Mouse (Mus musculus) gastrocnemius, postnatal 4 days (tissue): ENCODE data around the gene Tulp3. TPM values are rescaled to one million over a fixed set of nuclear protein-coding genes. Genes with fewer than 3 reads are reported as not detected.
"Not testable (repeated sequence)": the region's sequence is repeated elsewhere in the genome, so short reads cannot be mapped to it uniquely, and the experiment has no call there.

Experiments used
- DNase-seq, 2 experiments: peaks; one replicate each; pipeline ENCODE4 v3.0.0; 2021 to 2022; ENCODE audit warnings: low spot score in 2 of 2, mixed read lengths in 2 of 2
- long read RNA-seq, 2 experiments: library from polyadenylated mRNA; stranded (forward); transcript quantifications; one replicate each; pipeline ENCODE4 v2.0.0; 2021
- total RNA-seq, 2 experiments: library from RNA; stranded (reverse); gene quantifications; 2 replicates each; pipeline ENCODE4 v1.2.3; 2021

The Tulp3 gene
- 10 to 100 TPM; 19.9 to 21.6 TPM for total RNA-seq
- long read RNA-seq, experiment 1, partial matches to known transcripts: 0 of 3 reads
- long read RNA-seq, experiment 1, other reads (novel, unspliced or antisense): 2 of 3 reads
- long read RNA-seq, experiment 2, partial matches to known transcripts: 0 of 9 reads
- long read RNA-seq, experiment 2, other reads (novel, unspliced or antisense): 4 of 9 reads

DNA sequence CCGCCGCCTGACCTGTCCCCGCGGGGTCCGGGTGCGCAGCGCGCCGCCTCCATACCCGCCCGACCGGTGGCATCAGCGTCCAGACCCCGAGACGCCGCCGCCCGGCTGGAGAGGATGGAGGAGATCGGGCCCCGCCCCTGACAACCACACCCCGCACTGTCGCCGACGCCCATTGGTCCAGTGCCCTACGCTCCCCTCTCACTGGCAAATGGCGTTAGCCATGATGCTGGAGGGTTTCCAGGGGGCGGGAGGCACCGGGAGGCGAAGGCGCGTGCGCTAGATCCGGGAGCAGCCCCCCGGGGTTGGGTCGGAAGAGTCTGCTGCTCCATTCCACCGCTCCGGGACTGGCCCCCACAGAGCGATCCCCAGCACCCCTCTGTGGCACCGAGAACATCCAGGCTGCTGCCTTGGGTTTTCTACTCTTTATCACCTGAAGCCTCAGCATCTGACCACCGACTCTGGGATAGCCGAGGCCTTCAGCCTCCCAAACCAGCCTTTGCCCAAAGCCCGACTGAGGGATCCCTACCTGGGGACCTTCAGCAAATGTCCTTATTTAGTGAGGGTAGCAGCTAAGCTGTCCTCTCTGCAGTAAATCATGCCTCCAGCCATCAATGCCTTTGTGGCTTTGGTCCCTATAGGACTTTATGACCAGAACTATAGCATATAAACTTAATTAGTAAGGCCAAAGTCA, at the start of gene Tulp3:
TSS of gene Tulp3 (minus strand) at position 126 of the 691 bp plus-strand sequence.
- peak; percentile 97 to 98 for DNase-seq

- DNase-seq: no peak
Measured at GRCm38 (mm10) chr6:128404708-128405107, 49.1 kb upstream of the Tulp3 start.

DNA sequence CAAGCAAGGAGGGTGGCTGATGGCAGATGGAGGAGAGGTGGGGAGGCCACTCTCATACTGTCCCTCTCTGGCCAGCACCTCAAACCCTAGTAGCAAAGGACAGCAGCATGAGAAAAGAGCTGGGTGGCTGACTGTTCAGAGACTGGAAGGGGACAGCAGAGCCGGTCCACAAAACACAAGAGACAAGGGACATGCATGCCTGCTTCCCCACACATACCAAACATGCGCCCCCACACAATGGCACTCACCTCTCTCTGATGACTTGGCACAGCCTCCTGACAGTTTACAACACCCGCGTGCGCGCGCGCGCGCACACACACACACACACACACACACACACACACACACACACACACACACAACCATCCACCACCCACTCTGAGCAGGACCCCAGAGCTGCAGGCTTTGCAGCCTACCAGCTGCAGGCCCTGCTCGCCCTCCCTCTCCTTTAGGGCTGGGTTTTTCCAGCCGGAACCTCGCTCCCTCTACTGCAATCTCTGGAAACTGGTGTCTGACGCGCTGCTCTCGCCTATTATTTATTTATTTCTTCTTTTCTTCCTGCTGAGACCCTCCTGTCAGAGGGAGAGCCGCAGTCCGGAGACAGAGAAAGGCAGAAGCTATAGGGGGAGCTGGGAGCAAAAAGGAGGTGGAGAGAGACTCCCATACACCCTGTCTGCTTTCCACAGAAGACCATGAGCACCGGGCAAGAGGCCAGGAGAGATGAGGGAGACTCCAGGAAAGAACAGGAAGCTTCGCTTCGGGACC, 44.0 kb upstream of the Tulp3 start:
- DNase-seq: peak in 1 of 2 experiments; percentile 48

- no peak for DNase-seq
Measured at GRCm38 (mm10) chr6:128398996-128399395, 43.3 kb upstream of the Tulp3 start, which contains the start of gene Nrip2. Gene Nrip2 (plus strand): TSS chr6:128399296.

- no peak for DNase-seq
Measured at GRCm38 (mm10) chr6:128397574-128398261, 42.1 kb upstream of the Tulp3 start.

GRCm38 (mm10) chr6:128390683-128391082, 35.0 kb upstream of the Tulp3 start:
- no peak for DNase-seq

GRCm38 (mm10) chr6:128389185-128389584, 33.5 kb upstream of the Tulp3 start:
- no peak for DNase-seq

DNA sequence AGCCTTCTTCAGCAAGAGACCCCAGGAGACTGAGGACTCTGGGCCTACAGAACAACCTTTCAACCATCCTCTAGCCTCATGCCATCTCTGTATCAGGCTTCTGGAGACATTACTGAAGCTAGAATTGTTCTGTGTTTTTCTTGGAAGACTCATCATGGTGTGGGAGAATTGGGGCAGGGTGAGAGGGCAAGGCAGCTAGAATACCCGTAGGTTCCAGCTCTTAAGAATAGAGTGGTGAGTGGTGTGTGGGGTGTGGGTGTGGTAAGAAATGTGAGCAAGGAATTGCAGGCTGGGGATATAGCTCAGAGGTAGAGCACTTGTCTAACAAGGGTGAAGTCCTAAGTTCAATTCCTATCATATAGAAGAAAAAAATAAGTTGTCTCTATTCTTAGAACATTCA, 29.4 kb upstream of the Tulp3 start:
- DNase-seq: no peak

GRCm38 (mm10) chr6:128383752-128384151, 28.1 kb upstream of the Tulp3 start:
- no peak for DNase-seq

DNA sequence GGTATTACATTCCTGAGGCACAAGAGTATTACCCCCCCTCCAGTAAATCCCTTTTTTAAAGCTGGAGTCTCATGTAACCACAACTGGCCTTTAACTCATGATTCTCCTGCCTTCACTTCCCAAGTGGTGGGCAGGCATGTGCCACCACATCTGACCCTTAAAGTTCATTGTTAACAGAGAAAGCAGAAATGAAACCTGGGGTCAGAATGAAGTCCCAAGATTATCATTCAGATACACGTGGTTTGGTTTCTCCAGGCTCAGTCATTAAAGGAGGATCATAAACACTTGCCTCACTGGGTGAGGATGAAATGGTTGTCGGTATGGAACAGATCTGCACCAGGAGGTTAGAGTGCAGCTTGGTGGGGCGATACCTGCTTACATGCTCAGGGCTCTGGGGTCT, 25.6 kb upstream of the Tulp3 start:
- no peak for DNase-seq

GRCm38 (mm10) chr6:128380594-128381167, 25.0 kb upstream of the Tulp3 start:
- DNase-seq: not testable (repeated sequence)

DNA sequence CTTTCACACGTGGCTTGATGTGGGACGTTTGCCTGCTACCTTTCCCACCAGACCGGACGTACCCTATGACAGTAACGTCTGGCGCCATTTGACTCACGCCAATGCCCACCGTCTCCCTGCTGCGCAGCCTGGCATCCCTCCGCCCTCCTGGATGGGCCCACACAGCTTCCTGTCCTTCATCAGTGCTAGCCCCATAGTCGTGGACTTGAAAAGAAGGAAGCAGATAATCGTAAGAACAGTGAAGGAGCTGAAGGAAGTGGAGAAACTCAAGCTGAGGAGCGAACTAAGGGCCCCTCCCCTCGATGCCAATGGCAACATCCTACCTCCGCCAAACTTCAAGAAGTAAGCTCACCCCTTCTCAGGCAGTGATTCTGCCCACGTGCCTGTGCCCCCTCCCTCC, 24.0 kb upstream of the Tulp3 start:
- DNase-seq: no peak

GRCm38 (mm10) chr6:128376371-128377085, 20.9 kb upstream of the Tulp3 start:
- no peak for DNase-seq

GRCm38 (mm10) chr6:128375192-128375591, 19.5 kb upstream of the Tulp3 start, which contains the start of the genes Tex52 and Gm44596:
Gene Tex52 (plus strand): TSS chr6:128375456.
Gene Gm44596 (plus strand): TSS chr6:128375503.
- peak in 1 of 2 experiments; percentile 20 for DNase-seq

- no peak for DNase-seq
Measured at GRCm38 (mm10) chr6:128370040-128370439, 14.4 kb upstream of the Tulp3 start.

DNA sequence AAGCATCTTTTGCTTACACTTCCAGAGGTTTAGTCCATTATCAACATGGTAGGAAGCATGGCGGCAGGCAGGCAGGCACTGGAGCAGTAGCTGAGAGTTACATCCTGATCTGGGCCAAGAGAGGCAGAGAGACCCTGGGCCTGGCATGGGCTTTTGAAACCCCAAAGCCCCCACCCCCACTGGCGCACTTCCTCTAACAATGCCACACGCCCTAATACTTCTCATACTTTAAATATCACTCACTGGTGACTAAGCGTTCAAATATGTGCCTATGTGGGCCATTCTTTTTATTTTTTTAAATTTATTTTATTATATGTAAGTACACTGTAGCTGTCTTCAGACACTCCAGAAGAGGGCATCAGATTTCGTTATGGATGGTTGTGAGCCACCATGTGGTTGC, 10.8 kb upstream of the Tulp3 start:
- no peak for DNase-seq

DNA sequence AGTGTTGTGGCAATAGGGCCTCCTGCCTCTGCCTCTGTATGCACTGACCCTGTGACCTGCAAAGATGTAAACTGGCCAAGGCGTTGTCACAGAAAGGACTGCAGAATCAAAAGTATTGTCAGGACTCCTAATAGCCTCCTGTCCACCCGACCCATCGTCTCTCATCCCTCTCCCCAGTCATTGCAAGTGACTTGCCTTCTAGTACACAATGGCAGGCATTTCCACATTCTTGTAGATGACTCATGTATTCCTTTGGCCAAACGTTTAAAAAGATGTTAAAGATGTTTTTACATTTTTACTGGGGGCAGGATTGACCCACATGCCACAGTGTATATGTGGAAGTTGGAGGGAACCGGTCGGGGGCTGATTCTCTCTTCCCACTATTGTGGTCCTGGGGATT, 9.1 kb upstream of the Tulp3 start:
- no peak for DNase-seq

GRCm38 (mm10) chr6:128363007-128363825, 7.6 kb upstream of the Tulp3 start:
- no peak for DNase-seq

DNA sequence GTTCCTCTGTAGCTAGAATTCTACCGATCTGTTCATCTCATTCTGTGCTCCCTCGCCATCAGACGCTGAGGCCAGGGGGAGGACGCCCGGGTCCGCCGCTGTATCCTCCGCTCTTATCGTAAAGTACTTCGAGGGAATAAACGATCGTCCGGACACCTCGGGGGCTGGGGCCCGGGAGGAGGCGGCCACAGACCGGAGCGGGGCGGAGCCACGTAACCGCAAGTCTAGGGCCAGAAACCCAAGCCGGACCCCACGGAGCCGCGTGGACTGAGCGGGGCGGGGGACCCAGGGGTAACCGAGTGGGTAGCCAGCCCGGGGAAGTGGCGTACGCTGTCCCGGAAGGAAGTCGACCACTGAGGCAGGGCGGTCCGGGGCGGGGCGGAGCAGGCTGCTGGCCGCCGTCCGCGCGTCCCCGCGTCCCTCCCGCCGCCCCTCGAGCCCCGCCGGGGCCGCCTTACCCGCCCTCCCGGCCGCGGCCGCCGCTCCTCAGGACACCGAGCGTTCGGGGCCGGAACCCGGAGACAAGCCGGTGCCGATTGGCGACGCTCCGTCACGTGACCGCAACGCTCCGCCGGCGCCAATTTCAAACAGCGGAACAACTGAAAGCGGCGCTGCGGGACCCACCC, 6.8 kb upstream of the Tulp3 start, which contains the start of the genes Rhno1 and Foxm1:
TSS of gene Rhno1 (minus strand) at position 531 of the 626 bp plus-strand sequence.
TSS of gene Foxm1 (plus strand) at position 587 of the 626 bp plus-strand sequence.
- DNase-seq: peak; percentile 80 to 87
